In the genomic region with DNA sequence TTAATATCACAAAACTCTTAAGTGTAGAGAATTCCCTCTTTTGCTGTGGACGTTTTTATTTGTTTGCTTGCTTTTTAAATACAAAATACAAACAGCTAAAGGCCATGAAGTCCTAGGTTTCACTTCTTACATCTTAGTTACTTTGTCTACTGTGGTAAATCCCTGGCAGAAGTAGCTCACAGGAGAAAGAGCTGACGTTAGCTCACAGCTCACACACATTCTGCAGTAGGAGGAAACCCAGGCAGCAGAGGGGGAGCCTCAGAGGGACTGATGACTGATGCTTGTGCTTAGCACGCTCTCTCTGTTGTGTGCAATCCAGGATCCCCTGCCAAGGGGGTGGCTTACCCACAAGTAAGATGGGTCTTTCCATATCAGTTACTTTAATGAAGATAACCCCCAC, we compare ENCODE assay signal across 30 mouse cellular contexts.
"Had no signal": no experiment of that assay in that cellular context is flagged by ENCODE, and none has a peak within 500 bp of the region (broad histone marks: within the 10 kb centered on the region; RNA-seq: fewer than 3 reads in every experiment).

No protein-coding gene starts in this region.

- DNase-seq: left cerebral cortex, postnatal 4 days; liver; liver, embryonic 13.5 days; liver, postnatal 0 days; lung, adult 18-20 months; lung, adult 2 months; lung, embryonic 14.5 days; lung, postnatal 10 days; lung, postnatal 14 days; lung, postnatal 36 days; lung, postnatal 4 days; midbrain, embryonic 14.5 days had no signal

- H3K9me3 ChIP-seq: limb, embryonic 10.5 days; limb, embryonic 12.5 days; limb, embryonic 13.5 days; limb, embryonic 15.5 days; liver, embryonic 12.5 days; liver, embryonic 13.5 days; liver, embryonic 15.5 days; lung, embryonic 15.5 days; megakaryocyte, embryonic 14.5 days; midbrain, embryonic 10.5 days; midbrain, embryonic 12.5 days; midbrain, embryonic 13.5 days; neural tube, embryonic 12.5 days had no signal

- H3K27me3 ChIP-seq: limb, embryonic 12.5 days; limb, embryonic 13.5 days; limb, embryonic 15.5 days; liver, embryonic 12.5 days; liver, embryonic 13.5 days; liver, embryonic 15.5 days; lung, embryonic 15.5 days; megakaryocyte, embryonic 14.5 days; midbrain, embryonic 12.5 days; midbrain, embryonic 13.5 days; neural tube, embryonic 12.5 days had no signal

- H3K4me1 ChIP-seq: limb, embryonic 10.5 days; limb, embryonic 12.5 days; limb, embryonic 13.5 days; limb, embryonic 15.5 days; liver, embryonic 12.5 days; liver, embryonic 13.5 days; liver, embryonic 15.5 days; lung, embryonic 15.5 days; megakaryocyte, embryonic 14.5 days; midbrain, embryonic 10.5 days; midbrain, embryonic 12.5 days; midbrain, embryonic 13.5 days; neural tube, embryonic 12.5 days had no signal

- ATAC-seq: liver, embryonic 12.5 days; liver, postnatal 0 days; lung, postnatal 0 days; midbrain, embryonic 13.5 days; midbrain, embryonic 16.5 days had no signal

- H3K27ac ChIP-seq: limb, embryonic 10.5 days; limb, embryonic 12.5 days; limb, embryonic 13.5 days; limb, embryonic 15.5 days; liver, embryonic 12.5 days; liver, embryonic 13.5 days; liver, embryonic 14.5 days; liver, embryonic 15.5 days; lung, embryonic 15.5 days; macrophage; midbrain, embryonic 10.5 days; midbrain, embryonic 12.5 days; midbrain, embryonic 13.5 days; neural tube, embryonic 12.5 days had no signal

- H3K4me2 ChIP-seq: limb, embryonic 12.5 days; limb, embryonic 13.5 days; limb, embryonic 15.5 days; liver, embryonic 11.5 days; liver, embryonic 12.5 days; liver, embryonic 13.5 days; liver, embryonic 15.5 days; lung, embryonic 14.5 days; lung, embryonic 15.5 days; midbrain, embryonic 12.5 days; midbrain, embryonic 13.5 days; neural tube, embryonic 12.5 days had no signal

- H3K36me3 ChIP-seq: liver, embryonic 13.5 days; liver, embryonic 15.5 days; lung, embryonic 15.5 days had no signal

- H3K4me3 ChIP-seq: limb, embryonic 10.5 days; limb, embryonic 12.5 days; limb, embryonic 13.5 days; limb, embryonic 15.5 days; liver, embryonic 12.5 days; liver, embryonic 13.5 days; liver, embryonic 15.5 days; lung, embryonic 15.5 days; megakaryocyte, embryonic 14.5 days; midbrain, embryonic 10.5 days; midbrain, embryonic 12.5 days; midbrain, embryonic 13.5 days; myocyte; neural tube, embryonic 12.5 days had no signal

- H3K9ac ChIP-seq: limb, embryonic 12.5 days; limb, embryonic 13.5 days; limb, embryonic 15.5 days; liver, embryonic 12.5 days; liver, embryonic 13.5 days; liver, embryonic 14.5 days; liver, embryonic 15.5 days; liver, postnatal 0 days; lung, embryonic 14.5 days; lung, embryonic 15.5 days; midbrain, embryonic 12.5 days; midbrain, embryonic 13.5 days; neural tube, embryonic 12.5 days had no signal
